Mouse (Mus musculus): Measurements from ENCODE around the gene Relb. TPM values are rescaled to one million over a fixed set of nuclear protein-coding genes. Genes with fewer than 3 reads are reported as not detected.

Gene Relb
- total and polyA plus RNA-seq, 3 experiments, result 1.2 to 2.0 (median 1.5) TPM

DNA sequence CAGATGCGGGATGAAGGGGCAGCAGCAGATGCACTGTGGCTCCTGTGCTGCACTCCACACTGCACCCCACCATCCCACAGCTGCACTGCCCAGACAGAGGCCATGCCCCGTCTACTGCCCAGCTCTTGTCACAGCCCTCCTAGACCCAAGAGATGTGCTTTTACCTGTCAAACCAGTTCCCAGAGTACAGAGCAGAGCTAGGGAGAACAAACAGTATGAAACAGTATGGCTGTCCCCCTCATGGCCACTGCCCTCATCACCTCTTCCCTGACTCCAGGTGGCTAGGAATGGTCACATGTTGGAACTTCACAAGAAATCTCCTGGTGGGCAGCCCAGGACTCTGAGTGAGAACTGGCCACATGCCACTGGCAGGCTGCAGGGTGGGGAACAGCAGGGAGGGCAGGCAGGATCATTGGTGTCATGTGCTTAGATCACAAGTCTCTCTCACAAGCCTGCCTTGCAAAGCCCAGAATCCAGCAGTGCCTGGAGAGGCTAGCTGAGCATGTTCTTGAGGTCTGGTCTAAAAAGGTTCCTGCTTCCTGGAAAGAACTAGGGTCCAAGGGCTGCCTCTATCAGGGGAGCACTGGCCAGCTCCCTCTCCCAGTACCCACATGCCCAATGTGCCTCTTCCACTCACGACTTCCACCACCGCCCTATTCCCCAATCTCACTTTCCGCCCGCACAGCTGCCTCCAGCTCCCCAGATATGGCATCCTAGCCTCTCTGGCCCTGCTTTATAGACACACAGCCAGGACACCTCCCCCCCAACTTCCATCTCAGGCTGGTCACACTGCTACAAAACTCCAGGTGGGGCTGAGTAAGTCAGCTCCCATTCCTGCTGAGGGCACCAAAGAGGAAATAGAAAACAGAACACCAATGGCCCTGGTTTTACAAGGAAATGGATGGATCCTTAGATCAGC, 71.0 kb downstream of the Relb start:
- Histone ChIP-seq H3K4me1 (ENCODE audit: insufficient read depth, low read depth, low read length) (peaks cover 61% of the 10 kb centered on the region), H3K36me3 (replicated peaks) (peaks cover 73% of the 10 kb centered on the region), H3K4me3 (ENCODE audit: low read depth, low read length) (no peak overlapping the region)

DNA sequence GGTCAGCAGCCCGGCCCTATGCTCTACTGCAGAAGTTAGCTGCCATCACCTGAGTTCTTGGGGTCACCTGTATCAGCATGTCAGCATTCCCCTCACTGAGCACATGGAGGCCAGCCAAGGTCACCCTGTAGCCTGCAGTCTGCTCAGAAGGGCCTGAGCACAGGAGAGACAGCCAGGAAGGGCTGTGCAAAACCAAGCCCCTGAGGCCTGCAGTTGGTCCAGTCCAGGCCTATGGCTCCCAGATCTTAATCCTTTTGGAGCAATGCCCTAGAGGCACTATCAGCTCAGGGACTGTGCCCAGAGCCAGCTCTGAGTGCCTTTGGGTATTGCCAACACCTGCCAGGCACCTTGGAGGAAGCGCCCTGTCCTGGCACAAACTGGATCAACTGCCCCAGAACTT, 72.2 kb downstream of the Relb start:
- ATAC-seq (ENCODE audit: extremely low read depth, insufficient number of reproducible peaks, low FRiP score, poor library complexity, severe bottlenecking), result no peak
- peaks cover 82% of the 10 kb centered on the region for H3K36me3 ChIP-seq (replicated peaks)

More for the DNA sequence above, 71.0 kb downstream of the Relb start:
- DNase-seq (ENCODE audit: low spot score), result no peak
- Histone ChIP-seq H3K27me3 (ENCODE audit: insufficient read depth, low read length) (no peaks in the 10 kb centered on the region), H3K9me3 (replicated peaks) (no peaks in the 10 kb centered on the region)
- no peak for ATAC-seq (ENCODE audit: extremely low read depth, insufficient number of reproducible peaks, low FRiP score, poor library complexity, severe bottlenecking)
- TF ChIP-seq TAL1 (conservative IDR thresholded peaks at IDR 0.05; ENCODE audit: low read depth, low read length), result no peak
- no peak for TF ChIP-seq CTCF (IDR thresholded peaks at IDR 0.05; ENCODE audit: low read depth, low read length)
- TF ChIP-seq GATA1 (IDR thresholded peaks at IDR 0.05; ENCODE audit: borderline replicate concordance, low read length), result no peak
- TF ChIP-seq GATA2 (IDR thresholded peaks at IDR 0.05; ENCODE audit: borderline replicate concordance, low read depth, low read length), result no peak
- no peak for TF ChIP-seq POLR2AphosphoS5 (IDR thresholded peaks at IDR 0.05; ENCODE audit: insufficient replicate concordance, low read depth, low read length)

More for the DNA sequence above, 72.2 kb downstream of the Relb start:
- H3K9me3 ChIP-seq (replicated peaks), result no peaks in the 10 kb centered on the region
- H3K4me1 ChIP-seq (ENCODE audit: insufficient read depth, low read depth, low read length), result peaks cover 56% of the 10 kb centered on the region
- no peak for DNase-seq (ENCODE audit: low spot score)
- H3K27me3 ChIP-seq (ENCODE audit: insufficient read depth, low read length), result no peaks in the 10 kb centered on the region
- TF ChIP-seq GATA2 (IDR thresholded peaks at IDR 0.05; ENCODE audit: borderline replicate concordance, low read depth, low read length) (no peak), CTCF (IDR thresholded peaks at IDR 0.05; ENCODE audit: low read depth, low read length) (no peak), POLR2AphosphoS5 (IDR thresholded peaks at IDR 0.05; ENCODE audit: insufficient replicate concordance, low read depth, low read length) (no peak), TAL1 (conservative IDR thresholded peaks at IDR 0.05; ENCODE audit: low read depth, low read length) (no peak)
- H3K4me3 ChIP-seq (ENCODE audit: low read depth, low read length), result no peak overlapping the region

Other genes starting within 250 kb of the Relb start
Only the 20 nearest of the 25 such genes appear.
- gene Mark4, start 170.6 kb downstream of the Relb start, total RNA-seq (2014; fragmentation: Nextera tagmentation), result 17.8 and 21.3 TPM in 2 replicates
- gene Mark4, start 170.6 kb downstream of the Relb start, total RNA-seq (2017), result 2.7 and 4.3 TPM in 2 replicates
- gene Mark4, start 170.6 kb downstream of the Relb start, polyA plus RNA-seq (2012), result 34.7 and 46.5 TPM in 2 replicates
- not detected in 2 replicates for gene Exoc3l2, start 166.1 kb downstream of the Relb start, total RNA-seq (2014; fragmentation: Nextera tagmentation)
- not detected in 2 replicates for gene Exoc3l2, start 166.1 kb downstream of the Relb start, total RNA-seq (2017)
- 0.02 TPM in 1 of 2 replicates, not detected in the other for gene Exoc3l2, start 166.1 kb downstream of the Relb start, polyA plus RNA-seq (2012)
- gene Bloc1s3, start 121.1 kb downstream of the Relb start, total RNA-seq (2014; fragmentation: Nextera tagmentation), result 4.6 and 5.2 TPM in 2 replicates
- gene Bloc1s3, start 121.1 kb downstream of the Relb start, total RNA-seq (2017), result 4.2 and 5.2 TPM in 2 replicates
- gene Bloc1s3, start 121.1 kb downstream of the Relb start, polyA plus RNA-seq (2012), result 5.7 and 6.0 TPM in 2 replicates
- 87.2 and 92.8 TPM in 2 replicates for gene Trappc6a, start 121.0 kb downstream of the Relb start, total RNA-seq (2014; fragmentation: Nextera tagmentation)
- 141 and 200 TPM in 2 replicates for gene Trappc6a, start 121.0 kb downstream of the Relb start, total RNA-seq (2017)
- 537 and 654 TPM in 2 replicates for gene Trappc6a, start 121.0 kb downstream of the Relb start, polyA plus RNA-seq (2012)
- gene Nkpd1, start 111.6 kb downstream of the Relb start, total RNA-seq (2014; fragmentation: Nextera tagmentation), result 0.53 and 0.92 TPM in 2 replicates
- gene Nkpd1, start 111.6 kb downstream of the Relb start, total RNA-seq (2017), result 0.22 and 0.41 TPM in 2 replicates
- 0.55 TPM in 2 replicates for gene Nkpd1, start 111.6 kb downstream of the Relb start, polyA plus RNA-seq (2012)
- gene Ppp1r37, start 66.4 kb downstream of the Relb start, total RNA-seq (2014; fragmentation: Nextera tagmentation), result 22.4 and 23.0 TPM in 2 replicates
- 10.9 and 13.1 TPM in 2 replicates for gene Ppp1r37, start 66.4 kb downstream of the Relb start, total RNA-seq (2017)
- gene Ppp1r37, start 66.4 kb downstream of the Relb start, polyA plus RNA-seq (2012), result 68.4 and 71.2 TPM in 2 replicates
- gene Zfp296, start 52.2 kb downstream of the Relb start, total RNA-seq (2014; fragmentation: Nextera tagmentation), result 0.53 and 0.97 TPM in 2 replicates
- gene Zfp296, start 52.2 kb downstream of the Relb start, total RNA-seq (2017), result 0.81 and 0.82 TPM in 2 replicates
- 3.4 TPM in 2 replicates for gene Zfp296, start 52.2 kb downstream of the Relb start, polyA plus RNA-seq (2012)
- 50.8 and 51.2 TPM in 2 replicates for gene Gemin7, start 51.8 kb downstream of the Relb start, total RNA-seq (2014; fragmentation: Nextera tagmentation)
- 25.8 and 31.3 TPM in 2 replicates for gene Gemin7, start 51.8 kb downstream of the Relb start, total RNA-seq (2017)
- 52.7 and 55.4 TPM in 2 replicates for gene Gemin7, start 51.8 kb downstream of the Relb start, polyA plus RNA-seq (2012)
- 25.8 and 41.4 TPM in 2 replicates for gene Clasrp, start 25.0 kb downstream of the Relb start, total RNA-seq (2014; fragmentation: Nextera tagmentation)
- gene Clasrp, start 25.0 kb downstream of the Relb start, total RNA-seq (2017), result 34.2 and 35.1 TPM in 2 replicates
- 153 and 172 TPM in 2 replicates for gene Clasrp, start 25.0 kb downstream of the Relb start, polyA plus RNA-seq (2012)
- gene Clptm1, start 35.6 kb upstream of the Relb start, total RNA-seq (2014; fragmentation: Nextera tagmentation), result 70.0 and 75.5 TPM in 2 replicates
- gene Clptm1, start 35.6 kb upstream of the Relb start, total RNA-seq (2017), result 26.0 and 28.6 TPM in 2 replicates
- gene Clptm1, start 35.6 kb upstream of the Relb start, polyA plus RNA-seq (2012), result 74.8 and 93.4 TPM in 2 replicates
- not detected in 2 replicates for gene Apoc2, start 48.5 kb upstream of the Relb start, total RNA-seq (2014; fragmentation: Nextera tagmentation)
- gene Apoc2, start 48.5 kb upstream of the Relb start, total RNA-seq (2017), result not detected in 2 replicates
- gene Apoc2, start 48.5 kb upstream of the Relb start, polyA plus RNA-seq (2012), result not detected in 2 replicates
- not detected in 2 replicates for gene Gm44805, start 52.0 kb upstream of the Relb start, total RNA-seq (2014; fragmentation: Nextera tagmentation)
- gene Gm44805, start 52.0 kb upstream of the Relb start, total RNA-seq (2017), result not detected in 2 replicates
- not detected in 2 replicates for gene Gm44805, start 52.0 kb upstream of the Relb start, polyA plus RNA-seq (2012)
- not detected in 2 replicates for gene Apoc4, start 52.0 kb upstream of the Relb start, total RNA-seq (2014; fragmentation: Nextera tagmentation)
- gene Apoc4, start 52.0 kb upstream of the Relb start, total RNA-seq (2017), result 0.27 TPM in 1 of 2 replicates, not detected in the other
- gene Apoc4, start 52.0 kb upstream of the Relb start, polyA plus RNA-seq (2012), result 0.22 TPM in 1 of 2 replicates, not detected in the other
- 12.3 and 14.9 TPM in 2 replicates for gene Apoc1, start 63.2 kb upstream of the Relb start, total RNA-seq (2014; fragmentation: Nextera tagmentation)
- gene Apoc1, start 63.2 kb upstream of the Relb start, total RNA-seq (2017), result 4.8 and 7.0 TPM in 2 replicates
- gene Apoc1, start 63.2 kb upstream of the Relb start, polyA plus RNA-seq (2012), result 9.5 and 15.3 TPM in 2 replicates
- gene Apoe, start 69.8 kb upstream of the Relb start, total RNA-seq (2014; fragmentation: Nextera tagmentation), result 7.4 and 8.1 TPM in 2 replicates
- 19.9 TPM in 2 replicates for gene Apoe, start 69.8 kb upstream of the Relb start, total RNA-seq (2017)
- gene Apoe, start 69.8 kb upstream of the Relb start, polyA plus RNA-seq (2012), result 28.6 and 28.7 TPM in 2 replicates
- gene Tomm40, start 86.0 kb upstream of the Relb start, total RNA-seq (2014; fragmentation: Nextera tagmentation), result 75.6 and 88.4 TPM in 2 replicates
- gene Tomm40, start 86.0 kb upstream of the Relb start, total RNA-seq (2017), result 49.1 and 56.9 TPM in 2 replicates
- gene Tomm40, start 86.0 kb upstream of the Relb start, polyA plus RNA-seq (2012), result 377 and 386 TPM in 2 replicates
- gene Nectin2, start 121.0 kb upstream of the Relb start, total RNA-seq (2014; fragmentation: Nextera tagmentation), result 14.2 and 17.2 TPM in 2 replicates
- 9.7 and 11.4 TPM in 2 replicates for gene Nectin2, start 121.0 kb upstream of the Relb start, total RNA-seq (2017)
- gene Nectin2, start 121.0 kb upstream of the Relb start, polyA plus RNA-seq (2012), result 34.9 and 35.8 TPM in 2 replicates
- not detected in 2 replicates for gene Bcam, start 141.6 kb upstream of the Relb start, total RNA-seq (2014; fragmentation: Nextera tagmentation)
- 0.05 TPM in 1 of 2 replicates, not detected in the other for gene Bcam, start 141.6 kb upstream of the Relb start, total RNA-seq (2017)
- gene Bcam, start 141.6 kb upstream of the Relb start, polyA plus RNA-seq (2012), result not detected in 2 replicates
- not detected in 2 replicates for gene Cblc, start 167.4 kb upstream of the Relb start, total RNA-seq (2014; fragmentation: Nextera tagmentation)
- not detected in 2 replicates for gene Cblc, start 167.4 kb upstream of the Relb start, total RNA-seq (2017)
- not detected in 2 replicates for gene Cblc, start 167.4 kb upstream of the Relb start, polyA plus RNA-seq (2012)
- 2.7 TPM in 1 of 2 replicates, not detected in the other for gene Bcl3, start 193.3 kb upstream of the Relb start, total RNA-seq (2014; fragmentation: Nextera tagmentation)
- 0.71 and 1.1 TPM in 2 replicates for gene Bcl3, start 193.3 kb upstream of the Relb start, total RNA-seq (2017)
- gene Bcl3, start 193.3 kb upstream of the Relb start, polyA plus RNA-seq (2012), result 6.1 and 6.6 TPM in 2 replicates

Measured in G1E (cell line).